In genomic region chr17:43701060-43701459, GRCm38 (mm10) we compare ENCODE assay signal across 10 mouse cellular contexts. TPM values are rescaled to one million over a fixed set of nuclear protein-coding genes. Genes with fewer than 3 reads are reported as not detected.
DNase-seq lines count a peak whose midpoint lies in the region; TF ChIP-seq lines count a peak whose summit lies in the region.
"Had no signal": no experiment of that assay in that cellular context is flagged by ENCODE, and none has a peak within 500 bp of the region (broad histone marks: within the 10 kb centered on the region; RNA-seq: fewer than 3 reads in every experiment).

No protein-coding gene starts in this region.

- no peaks in the 10 kb centered on the region for H3K79me2 ChIP-seq in CH12.LX (replicated peaks; ENCODE audit: control insufficient read depth, extremely low read depth, insufficient read depth, poor library complexity, severe bottlenecking)

- no peak for TF ChIP-seq EP300 in CH12.LX (IDR thresholded peaks at IDR 0.05; ENCODE audit: low read length)

- H3K27ac ChIP-seq in heart, embryonic 10.5 days = no peak overlapping the region
- H3K27ac ChIP-seq in CH12.LX (ENCODE audit: insufficient read depth, low read depth) = no peak overlapping the region
- H3K27ac ChIP-seq: embryonic facial prominence, embryonic 12.5 days; lung, embryonic 15.5 days had no signal

- in situ Hi-C loops in CH12.LX (cut with MboI; ENCODE audit: low pct_ligation_motif_present, low pct_unique_long_range_greater_than_20kb, low sequenced_read_pairs) = loop anchor here (25.0 kb wide), 1 partner anchor 336 kb away; no protein-coding TSS in a partner anchor

- no peaks in the 10 kb centered on the region for H3K4me1 ChIP-seq in heart, embryonic 10.5 days
- H3K4me1 ChIP-seq in CH12.LX (ENCODE audit: control insufficient read depth in 1 of 2, insufficient read depth in 2 of 2) = no peaks in the 10 kb centered on the region
- H3K4me1 ChIP-seq: embryonic facial prominence, embryonic 12.5 days had no signal

- no peak overlapping the region for H3K4me2 ChIP-seq in CH12.LX (ENCODE audit: insufficient read depth, low read depth, poor library complexity, severe bottlenecking)
- H3K4me2 ChIP-seq: embryonic facial prominence, embryonic 12.5 days; lung, embryonic 15.5 days had no signal

- no peak overlapping the region for H3K4me3 ChIP-seq in heart, embryonic 10.5 days
- no peak overlapping the region for H3K4me3 ChIP-seq in CH12.LX (replicated peaks in 1 of 3; ENCODE audit: low read depth in 2 of 3, low read length in 2 of 3, poor library complexity in 1 of 3)
- H3K4me3 ChIP-seq: embryonic facial prominence, embryonic 12.5 days; lung, embryonic 15.5 days had no signal

- H3K9me3 ChIP-seq in heart, embryonic 10.5 days = no peaks in the 10 kb centered on the region
- H3K9me3 ChIP-seq in CH12.LX (replicated peaks; ENCODE audit: low read length) = peaks cover 28% of the 10 kb centered on the region
- H3K9me3 ChIP-seq: embryonic facial prominence, embryonic 12.5 days; lung, embryonic 15.5 days had no signal

- TF ChIP-seq CTCF in CH12.LX (conservative IDR thresholded peaks at IDR 0.05 in 1 of 2, IDR thresholded peaks at IDR 0.05 in 1 of 2; ENCODE audit: low read depth in 2 of 2, low read length in 2 of 2) = peak in 1 of 2 experiments; percentile 40; a peak in 3 of 4 replicates

- dilution Hi-C loops in CH12.LX (cut with MboI; ENCODE audit: extremely low pct_ligation_motif_present, extremely low pct_unique_long_range_greater_than_20kb, low sequenced_read_pairs) = no loop called here

- 65% methylated on average over 6 of the region's 6 CpGs for WGBS in heart, embryonic 10.5 days

- peak; percentile 7 for TF ChIP-seq RAD21 in CH12.LX (IDR thresholded peaks at IDR 0.05; ENCODE audit: low read depth, low read length)

- H3K9ac ChIP-seq in CH12.LX (ENCODE audit: insufficient read depth, low read depth) = no peak overlapping the region
- H3K9ac ChIP-seq: embryonic facial prominence, embryonic 12.5 days; lung, embryonic 15.5 days had no signal

- no peaks in the 10 kb centered on the region for H3K27me3 ChIP-seq in heart, embryonic 10.5 days (ENCODE audit: insufficient read depth, poor library complexity, severe bottlenecking)
- no peaks in the 10 kb centered on the region for H3K27me3 ChIP-seq in CH12.LX (replicated peaks)
- H3K27me3 ChIP-seq: embryonic facial prominence, embryonic 12.5 days; lung, embryonic 15.5 days had no signal

- no peaks in the 10 kb centered on the region for H3K36me3 ChIP-seq in heart, embryonic 10.5 days
- H3K36me3 ChIP-seq in CH12.LX (replicated peaks in 1 of 2; ENCODE audit: control insufficient read depth in 1 of 2, insufficient read depth in 1 of 2, low read length in 1 of 2) = no peaks in the 10 kb centered on the region

- DNase-seq in heart, adult 8-10 months (ENCODE audit: low spot score) = peak; percentile 52
- no peak for DNase-seq in heart, embryonic 10.5 days (ENCODE audit: low spot score)
- DNase-seq in CH12.LX (ENCODE audit: extremely low read depth) = peak; percentile 23
- DNase-seq in c-Kit-positive CD71-negative TER-119-negative erythroid progenitor cells, embryonic 14.5 days (ENCODE audit: low read depth) = peak; percentile 48
- DNase-seq in frontal cortex, postnatal 25 days (ENCODE audit: low spot score in 2 of 2) = peak; percentile 41 to 52
- DNase-seq in layer of hippocampus, adult 9-10 months (ENCODE audit: low spot score) = peak; percentile 43
- DNase-seq in lung, postnatal 4 days = peak; percentile 42 to 66
- DNase-seq in testis, postnatal 10 days (ENCODE audit: low spot score) = peak; percentile 78

- no peak for TF ChIP-seq POLR2A in CH12.LX (IDR thresholded peaks at IDR 0.05; ENCODE audit: low read depth, low read length)

TF ChIP-seq in CH12.LX, 34 proteins besides CTCF, POLR2A, EP300 and RAD21:
- no peak for TF ChIP-seq ZNF384 (IDR thresholded peaks at IDR 0.05; ENCODE audit: low read depth, low read length)
- peak; percentile 5; the same call in 1 of the 2 replicates for TF ChIP-seq SMC3 (IDR thresholded peaks at IDR 0.05; ENCODE audit: low read depth, low read length)

RNA-seq across cellular contexts. Expression of gene Cyp39a1, which starts 33.8 kb away (rescaled TPM):
- 1 to 10 TPM; 4.3 to 6.4 (median 5.3) TPM for total RNA-seq in heart, adult 8-10 months (2022)
- polyA plus RNA-seq in heart, embryonic 10.5 days (2016; fragmentation: Nextera tagmentation; extraction: Ambion mirVana) = 14.7 and 20.2 TPM in 2 replicates
- total RNA-seq in CH12.LX (2012; rRNA removed) (0.04 and 0.08 TPM in 2 replicates), CH12.LX (2014; rRNA removed) (0.09 and 0.16 TPM in 2 replicates)
- 0.31 and 0.43 TPM in 2 replicates for polyA plus RNA-seq in CH12.LX (2012; ENCODE audit: insufficient read length, low read depth)

RNA-seq across cellular contexts. Expression of gene Slc25a27, which starts 34.0 kb away (rescaled TPM):
- 1 to 10 TPM; 1.3 to 4.1 (median 3.5) TPM for total RNA-seq in heart, adult 8-10 months (2022)
- 12.5 and 19.9 TPM in 2 replicates for polyA plus RNA-seq in heart, embryonic 10.5 days (2016; fragmentation: Nextera tagmentation; extraction: Ambion mirVana)
- total RNA-seq in CH12.LX (2012; rRNA removed) (0.13 TPM in 1 of 2 replicates, not detected in the other), CH12.LX (2014; rRNA removed) (0.40 and 0.55 TPM in 2 replicates)
- polyA plus RNA-seq in CH12.LX (2012; ENCODE audit: insufficient read length, low read depth) = 0.42 and 0.49 TPM in 2 replicates

Comparison
In these comparisons a context has a peak if more than half of its experiments do, and no peak if none do; other contexts are left out.
1. RNA of gene Cyp39a1, which starts 33.8 kb away (total RNA-seq): 4.3 to 6.4 TPM in heart, adult 8-10 months; 0.04 to 0.16 TPM in CH12.LX; every median in the first group is over 4 times any median in the second.